Mouse (Mus musculus): ENCODE results near the gene Gipc3. TPM values are rescaled to one million over a fixed set of nuclear protein-coding genes. Genes with fewer than 3 reads are reported as not detected.
A peak's percentile ranks its signal among the peaks of the same experiment; 100 is the strongest.

Gene Gipc3
- polyA plus RNA-seq, 1 experiment from 2014 or later, result 0.07 TPM

GRCm38 (mm10) chr10:81382039-81382438 lies 39.0 kb upstream of the Gipc3 start:
- no peaks in the 10 kb centered on the region for H3K9me3 ChIP-seq (replicated peaks; ENCODE audit: low read length)
- WGBS, result 66% methylated on average over 5 of the region's 5 CpGs
- H3K27ac ChIP-seq, result 0 out of 2 replicates have a peak overlapping the region, but pooled peaks have one; percentile 25
- ATAC-seq (replicated peaks; ENCODE audit: low FRiP score, low read depth), result no peak
- 0 out of 2 replicates have a peak, but pooled peaks cover 9% of the 10 kb centered on the region for H3K36me3 ChIP-seq (ENCODE audit: insufficient read depth, low read length)
- no peak for DNase-seq (ENCODE audit: low spot score)
- H3K4me3 ChIP-seq (replicated peaks; ENCODE audit: low read depth, low read length), result no peak overlapping the region
- H3K27me3 ChIP-seq (ENCODE audit: insufficient read depth, low read length), result no peaks in the 10 kb centered on the region
- H3K9ac ChIP-seq (ENCODE audit: low read depth, low read length), result no peak overlapping the region
- peaks cover 16% of the 10 kb centered on the region for H3K4me1 ChIP-seq (replicated peaks; ENCODE audit: insufficient read depth, low read length)
- no peak for TF ChIP-seq CTCF (IDR thresholded peaks at IDR 0.05; ENCODE audit: low read depth)
- no peak overlapping the region for H3K4me2 ChIP-seq (ENCODE audit: low read length)

GRCm38 (mm10) chr10:81379809-81380378 lies 36.8 kb upstream of the Gipc3 start:
- no peak for TF ChIP-seq CTCF (IDR thresholded peaks at IDR 0.05; ENCODE audit: low read depth)
- peaks cover 13% of the 10 kb centered on the region for H3K4me1 ChIP-seq (replicated peaks; ENCODE audit: insufficient read depth, low read length)
- no peaks in the 10 kb centered on the region for H3K9me3 ChIP-seq (replicated peaks; ENCODE audit: low read length)
- no peak overlapping the region for H3K9ac ChIP-seq (ENCODE audit: low read depth, low read length)
- no peak overlapping the region for H3K4me2 ChIP-seq (ENCODE audit: low read length)
- no peak overlapping the region for H3K4me3 ChIP-seq (replicated peaks; ENCODE audit: low read depth, low read length)
- no peaks in the 10 kb centered on the region for H3K27me3 ChIP-seq (ENCODE audit: insufficient read depth, low read length)
- no peak overlapping the region for H3K27ac ChIP-seq
- no peak for ATAC-seq (replicated peaks; ENCODE audit: low FRiP score, low read depth)
- DNase-seq (ENCODE audit: low spot score), result no peak
- 0 out of 2 replicates have a peak, but pooled peaks cover 4% of the 10 kb centered on the region for H3K36me3 ChIP-seq (ENCODE audit: insufficient read depth, low read length)
- 88% methylated on average over 6 of the region's 6 CpGs for WGBS

- DNase-seq (ENCODE audit: low spot score) (no peak), ATAC-seq (replicated peaks; ENCODE audit: low FRiP score, low read depth) (no peak)
- peak overlapping the region; percentile 64 for H3K4me2 ChIP-seq (ENCODE audit: low read length)
- peak overlapping the region; percentile 77 for H3K4me3 ChIP-seq (replicated peaks; ENCODE audit: low read depth, low read length)
- 0 out of 2 replicates have a peak overlapping the region, but pooled peaks have one; percentile 54 for H3K27ac ChIP-seq
- no peak for TF ChIP-seq CTCF (IDR thresholded peaks at IDR 0.05; ENCODE audit: low read depth)
- peaks cover 4% of the 10 kb centered on the region; the same call in 1 of the 2 replicates for H3K36me3 ChIP-seq (ENCODE audit: insufficient read depth, low read length)
- H3K9ac ChIP-seq (ENCODE audit: low read depth, low read length), result peak overlapping the region; percentile 40; the same call in 1 of the 2 replicates
- H3K9me3 ChIP-seq (replicated peaks; ENCODE audit: low read length), result no peaks in the 10 kb centered on the region
- peaks cover 12% of the 10 kb centered on the region for H3K4me1 ChIP-seq (replicated peaks; ENCODE audit: insufficient read depth, low read length)
- WGBS, result 55% methylated on average over 3 of the region's 3 CpGs
- no peaks in the 10 kb centered on the region for H3K27me3 ChIP-seq (ENCODE audit: insufficient read depth, low read length)
Observed at GRCm38 (mm10) chr10:81379183-81379553, 36.1 kb upstream of the Gipc3 start.

DNA sequence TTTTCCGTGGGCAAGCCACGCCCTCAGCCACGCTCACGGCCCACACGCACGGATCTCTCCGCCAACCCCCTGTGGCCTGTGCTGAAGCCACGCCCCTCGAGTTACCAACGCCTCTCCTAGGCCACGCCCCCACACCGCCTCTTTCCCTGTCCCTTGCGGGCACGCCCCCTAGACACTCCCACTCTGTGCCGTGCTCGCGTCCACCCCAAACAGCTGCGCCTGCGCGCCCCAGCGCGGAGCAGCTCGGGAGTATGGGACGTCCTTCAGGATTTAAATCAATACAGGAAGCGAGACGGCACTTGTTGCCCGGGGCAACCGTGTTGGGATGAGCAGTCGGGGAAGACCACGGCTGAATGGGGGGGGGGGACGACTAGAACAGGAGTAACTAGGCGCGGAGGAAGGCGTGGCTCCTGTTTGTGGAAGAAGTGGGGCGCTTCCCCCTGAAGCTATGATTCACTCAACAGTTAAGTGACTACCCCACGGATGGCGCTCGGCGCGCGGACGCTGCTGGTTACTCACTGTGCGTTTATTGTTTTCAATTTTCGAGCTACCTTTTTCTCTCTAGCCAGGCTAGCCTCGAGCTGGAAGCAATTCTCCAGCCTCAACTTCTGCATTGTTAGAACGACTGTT lies 35.6 kb upstream of the Gipc3 start:
- Histone ChIP-seq H3K4me2 (ENCODE audit: low read length) (peak overlapping the region; percentile 64), H3K4me3 (replicated peaks; ENCODE audit: low read depth, low read length) (peak overlapping the region; percentile 77), H3K9ac (ENCODE audit: low read depth, low read length) (peak overlapping the region; percentile 40; the same call in 1 of the 2 replicates), H3K36me3 (ENCODE audit: insufficient read depth, low read length) (peaks cover 7% of the 10 kb centered on the region; the same call in 1 of the 2 replicates), H3K27me3 (ENCODE audit: insufficient read depth, low read length) (no peaks in the 10 kb centered on the region), H3K9me3 (replicated peaks; ENCODE audit: low read length) (no peaks in the 10 kb centered on the region), H3K4me1 (replicated peaks; ENCODE audit: insufficient read depth, low read length) (peaks cover 12% of the 10 kb centered on the region), H3K27ac (0 out of 2 replicates have a peak overlapping the region, but pooled peaks have one; percentile 54)
- peak; percentile 100 for DNase-seq (ENCODE audit: low spot score)
- peak; percentile 96 for ATAC-seq (replicated peaks; ENCODE audit: low FRiP score, low read depth)
- WGBS, result under 1% methylated on average over 46 of the region's 46 CpGs
- peak; percentile 39; the same call in 1 of the 2 replicates for TF ChIP-seq CTCF (IDR thresholded peaks at IDR 0.05; ENCODE audit: low read depth)

DNA sequence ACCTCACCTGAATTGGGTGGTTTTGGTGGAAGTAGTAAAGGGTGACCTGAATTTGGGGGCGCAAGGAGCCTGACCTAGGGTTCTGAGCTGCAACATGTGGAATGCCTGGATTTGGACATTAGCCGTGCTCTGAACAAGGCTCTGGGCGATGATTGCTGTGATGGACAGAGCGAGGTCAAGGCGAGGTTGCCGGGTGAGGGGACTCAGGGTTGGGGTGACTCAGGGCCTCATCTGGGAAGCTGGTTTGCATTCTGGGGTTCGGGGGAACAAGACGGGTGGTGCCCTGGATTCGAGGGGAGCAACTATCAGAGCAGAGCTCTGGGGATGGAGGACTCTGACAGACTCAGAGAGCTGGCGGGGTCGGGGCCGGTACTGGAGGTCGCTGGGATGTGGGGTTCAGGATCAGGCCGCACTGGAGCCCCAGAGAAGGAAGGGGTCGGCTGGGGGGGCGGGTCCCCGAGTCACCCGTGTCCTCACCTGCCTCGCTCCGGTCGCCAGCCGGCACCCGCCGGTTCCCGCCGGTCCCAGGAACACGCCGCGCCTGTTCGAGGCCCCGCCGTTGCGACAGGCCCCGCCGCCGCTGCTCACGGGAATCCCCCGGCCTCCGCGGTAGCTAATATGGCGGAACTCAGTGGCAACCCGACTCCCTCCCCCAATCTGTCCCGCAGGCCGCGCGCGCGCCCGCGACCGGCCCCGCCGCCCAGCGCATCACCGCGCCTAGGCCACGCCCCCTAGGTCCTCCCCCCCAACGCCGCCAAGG lies 34.9 kb upstream of the Gipc3 start, which contains the start of gene Fzr1:
Gene Fzr1 (minus strand): TSS at position 724 of the 760 bp plus-strand sequence.
- Histone ChIP-seq H3K9me3 (replicated peaks; ENCODE audit: low read length) (no peaks in the 10 kb centered on the region), H3K4me1 (replicated peaks; ENCODE audit: insufficient read depth, low read length) (peaks cover 12% of the 10 kb centered on the region), H3K36me3 (ENCODE audit: insufficient read depth, low read length) (peaks cover 14% of the 10 kb centered on the region; the same call in 1 of the 2 replicates), H3K27ac (peak within 1 kb of the TSS; percentile 65), H3K27me3 (ENCODE audit: insufficient read depth, low read length) (no peaks in the 10 kb centered on the region), H3K9ac (ENCODE audit: low read depth, low read length) (peak within 1 kb of the TSS; percentile 82), H3K4me2 (ENCODE audit: low read length) (peak within 1 kb of the TSS; percentile 82), H3K4me3 (replicated peaks; ENCODE audit: low read depth, low read length) (peak within 1 kb of the TSS; percentile 77)
- TF ChIP-seq CTCF (IDR thresholded peaks at IDR 0.05; ENCODE audit: low read depth), result no peak
- 2% methylated on average over 56 of the region's 59 CpGs for WGBS
- ATAC-seq (replicated peaks; ENCODE audit: low FRiP score, low read depth), result peak; percentile 66; the same call in 1 of the 2 replicates
- DNase-seq (ENCODE audit: low spot score), result no peak

DNA sequence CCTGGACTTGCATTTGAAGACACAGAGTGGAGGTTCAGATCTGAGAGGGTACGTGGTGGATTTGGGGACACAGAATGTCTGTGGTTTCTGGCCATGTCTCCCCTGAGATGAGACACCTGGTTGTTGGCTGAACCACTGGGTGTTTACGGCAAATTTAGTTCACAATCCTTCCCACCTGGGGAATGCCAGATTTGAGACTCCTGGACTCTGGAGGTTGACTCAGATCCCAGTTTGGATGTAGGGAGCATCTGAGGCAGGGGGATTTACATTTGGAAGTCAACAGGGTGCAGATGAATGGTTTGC lies 34.2 kb upstream of the Gipc3 start:
- WGBS, result 27% methylated on average over 2 of the region's 2 CpGs
- Histone ChIP-seq H3K9ac (ENCODE audit: low read depth, low read length) (peak overlapping the region; percentile 82), H3K4me1 (replicated peaks; ENCODE audit: insufficient read depth, low read length) (peaks cover 12% of the 10 kb centered on the region), H3K27me3 (ENCODE audit: insufficient read depth, low read length) (no peaks in the 10 kb centered on the region), H3K4me2 (ENCODE audit: low read length) (peak overlapping the region; percentile 82), H3K36me3 (ENCODE audit: insufficient read depth, low read length) (peaks cover 18% of the 10 kb centered on the region; the same call in 1 of the 2 replicates), H3K4me3 (replicated peaks; ENCODE audit: low read depth, low read length) (peak overlapping the region; percentile 77), H3K27ac (peak overlapping the region; percentile 65; the same call in 1 of the 2 replicates), H3K9me3 (replicated peaks; ENCODE audit: low read length) (no peaks in the 10 kb centered on the region)
- ATAC-seq (replicated peaks; ENCODE audit: low FRiP score, low read depth) (no peak), DNase-seq (ENCODE audit: low spot score) (no peak)
- TF ChIP-seq CTCF (IDR thresholded peaks at IDR 0.05; ENCODE audit: low read depth), result no peak
